Mouse (Mus musculus): ENCODE data around the gene Slc17a9. TPM values are rescaled to one million over a fixed set of nuclear protein-coding genes. Genes with fewer than 3 reads are reported as not detected.
A peak's percentile ranks its signal among the peaks of the same experiment; 100 is the strongest.
"Not testable (repeated sequence)": the region's sequence is repeated elsewhere in the genome, so short reads cannot be mapped to it uniquely, and the experiment has no call there.

The Slc17a9 gene
- polyA plus RNA-seq, 1 experiment from 2014 or later, result 0.42 TPM

DNA sequence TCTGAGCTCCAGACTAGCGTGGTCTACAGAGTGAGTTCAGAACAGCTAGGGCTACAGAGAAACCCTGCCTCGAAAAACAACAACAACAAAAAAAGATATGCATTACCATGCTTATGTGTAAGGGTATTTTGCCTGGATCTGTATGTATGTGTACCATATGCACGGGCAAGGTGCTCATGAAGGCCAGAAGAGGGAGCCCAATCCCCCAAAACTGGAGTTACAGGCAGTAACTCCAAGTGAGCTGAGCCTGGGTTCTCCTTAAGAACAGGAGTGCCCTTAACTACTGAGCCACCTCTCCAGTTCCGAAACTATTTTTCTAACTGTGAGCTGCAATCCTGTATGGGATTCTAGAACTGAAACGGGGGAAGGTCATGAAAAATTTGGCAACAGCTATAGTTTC, 19.1 kb upstream of the Slc17a9 start:
- ATAC-seq (ENCODE audit: insufficient read depth, low FRiP score, low TSS enrichment) (no peak), DNase-seq (ENCODE audit: low spot score) (no peak)
- H3K4me3 ChIP-seq (ENCODE audit: low read depth, low read length), result no peak overlapping the region
- 94% methylated on average over 5 of the region's 5 CpGs for WGBS
- H3K4me2 ChIP-seq (ENCODE audit: low read depth), result no peak overlapping the region
- no peak overlapping the region for H3K27ac ChIP-seq (ENCODE audit: low read depth, low read length)
- H3K9me3 ChIP-seq (ENCODE audit: control insufficient read depth, low read length), result no peaks in the 10 kb centered on the region
- H3K36me3 ChIP-seq (ENCODE audit: control insufficient read depth, insufficient read depth, low read length), result no peaks in the 10 kb centered on the region
- H3K27me3 ChIP-seq (ENCODE audit: control insufficient read depth, insufficient read depth, low read length), result no peaks in the 10 kb centered on the region
- no peak overlapping the region for H3K9ac ChIP-seq (ENCODE audit: low read length)
- peaks cover 9% of the 10 kb centered on the region for H3K4me1 ChIP-seq (ENCODE audit: control insufficient read depth, insufficient read depth, low read length)

- Histone ChIP-seq H3K27ac (ENCODE audit: low read depth, low read length) (peak overlapping the region; percentile 63; the same call in 1 of the 2 replicates), H3K4me2 (ENCODE audit: low read depth) (peak overlapping the region; percentile 76), H3K9me3 (ENCODE audit: control insufficient read depth, low read length) (no peaks in the 10 kb centered on the region), H3K4me3 (ENCODE audit: low read depth, low read length) (peak overlapping the region; percentile 100), H3K9ac (ENCODE audit: low read length) (peak overlapping the region; percentile 98), H3K36me3 (ENCODE audit: control insufficient read depth, insufficient read depth, low read length) (no peaks in the 10 kb centered on the region), H3K27me3 (ENCODE audit: control insufficient read depth, insufficient read depth, low read length) (no peaks in the 10 kb centered on the region), H3K4me1 (ENCODE audit: control insufficient read depth, insufficient read depth, low read length) (peaks cover 8% of the 10 kb centered on the region)
- DNase-seq (ENCODE audit: low spot score), result no peak
- peak; percentile 46 for ATAC-seq (ENCODE audit: insufficient read depth, low FRiP score, low TSS enrichment)
- WGBS, result under 1% methylated on average over 39 of the region's 39 CpGs
Measured at GRCm38 (mm10) chr2:180709023-180709922, 15.8 kb upstream of the Slc17a9 start.

DNA sequence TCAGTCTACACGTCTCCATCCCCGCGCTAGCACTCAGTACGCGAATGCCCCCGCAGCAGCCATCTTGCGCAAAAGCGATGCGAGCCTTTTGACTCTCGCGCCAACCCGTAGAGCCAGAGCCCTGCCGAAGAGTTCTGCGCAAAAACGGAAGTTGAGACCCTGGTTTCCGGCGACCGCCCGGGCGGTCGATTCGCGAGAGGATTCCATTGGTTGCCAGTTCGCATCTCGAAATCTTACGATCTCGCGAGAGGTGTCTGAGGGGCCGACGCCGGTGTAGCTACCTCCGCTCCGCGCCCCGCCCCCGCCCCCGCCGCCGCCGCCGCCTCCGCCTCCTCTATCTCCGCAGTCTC, 15.2 kb upstream of the Slc17a9 start, which contains the start of the genes Dido1 and Gid8:
Gene Dido1, minus strand, starts transcription at position 77 of the 350 bp plus-strand sequence.
Gene Gid8, plus strand, starts transcription at position 195 of the 350 bp plus-strand sequence.
- Histone ChIP-seq H3K4me3 (ENCODE audit: low read depth, low read length) (peak within 1 kb of the TSS; percentile 100), H3K9me3 (ENCODE audit: control insufficient read depth, low read length) (no peaks in the 10 kb centered on the region), H3K27ac (ENCODE audit: low read depth, low read length) (peak within 1 kb of the TSS; percentile 63), H3K4me1 (ENCODE audit: control insufficient read depth, insufficient read depth, low read length) (peaks cover 8% of the 10 kb centered on the region), H3K9ac (ENCODE audit: low read length) (peak within 1 kb of the TSS; percentile 98), H3K27me3 (ENCODE audit: control insufficient read depth, insufficient read depth, low read length) (no peaks in the 10 kb centered on the region), H3K36me3 (ENCODE audit: control insufficient read depth, insufficient read depth, low read length) (no peaks in the 10 kb centered on the region), H3K4me2 (ENCODE audit: low read depth) (peak within 1 kb of the TSS; percentile 76)
- peak; percentile 93 for ATAC-seq (ENCODE audit: insufficient read depth, low FRiP score, low TSS enrichment)
- peak; percentile 96 for DNase-seq (ENCODE audit: low spot score)
- under 1% methylated on average over 41 of the region's 43 CpGs for WGBS

DNA sequence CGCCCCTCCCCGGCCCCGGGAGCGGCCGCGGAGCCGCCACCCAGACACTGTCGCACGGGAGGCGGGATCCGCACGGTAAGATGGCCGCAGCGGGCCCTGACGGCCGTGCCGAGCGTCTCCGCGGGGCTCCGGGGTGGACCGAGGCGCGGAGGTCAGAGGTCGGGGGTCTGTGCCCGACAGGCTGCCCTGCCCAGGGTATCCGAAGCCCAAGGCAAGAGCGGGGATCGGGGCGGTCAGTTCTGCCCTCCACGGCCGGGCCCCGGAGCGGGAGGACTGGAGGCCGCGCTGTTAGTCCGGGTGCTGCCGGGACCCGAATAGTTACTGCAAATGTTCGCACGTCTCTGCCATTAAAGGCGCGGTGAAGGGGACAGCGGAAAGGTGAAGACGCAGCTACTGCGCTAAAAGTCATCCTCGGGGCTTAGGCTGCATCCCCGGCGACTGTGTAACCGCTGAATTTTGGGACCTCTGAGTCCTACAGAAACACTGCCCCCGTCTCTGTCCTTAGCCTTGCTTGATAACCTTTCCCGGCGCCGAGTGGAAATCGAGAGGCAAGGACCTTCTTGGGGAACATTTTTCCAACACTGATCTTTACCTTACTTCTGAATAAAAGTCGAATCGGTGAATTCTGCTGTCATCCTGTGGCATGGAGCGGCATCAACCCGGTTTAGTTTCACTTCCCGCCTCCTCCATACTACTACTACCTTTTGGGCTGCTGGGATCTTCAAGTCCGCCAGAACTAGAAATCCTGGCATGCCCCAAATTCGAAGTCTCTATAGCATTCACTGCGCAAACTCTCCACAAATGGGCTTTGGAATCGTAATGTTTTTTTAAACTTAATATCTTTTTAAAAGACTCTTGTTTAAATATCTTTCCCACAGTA, 14.5 kb upstream of the Slc17a9 start:
- Histone ChIP-seq H3K4me3 (ENCODE audit: low read depth, low read length) (peak overlapping the region; percentile 100), H3K9me3 (ENCODE audit: control insufficient read depth, low read length) (no peaks in the 10 kb centered on the region), H3K9ac (ENCODE audit: low read length) (peak overlapping the region; percentile 98), H3K4me2 (ENCODE audit: low read depth) (peak overlapping the region; percentile 63), H3K36me3 (ENCODE audit: control insufficient read depth, insufficient read depth, low read length) (no peaks in the 10 kb centered on the region), H3K27ac (ENCODE audit: low read depth, low read length) (peak overlapping the region; percentile 51), H3K27me3 (ENCODE audit: control insufficient read depth, insufficient read depth, low read length) (no peaks in the 10 kb centered on the region), H3K4me1 (ENCODE audit: control insufficient read depth, insufficient read depth, low read length) (peaks cover 8% of the 10 kb centered on the region)
- DNase-seq (ENCODE audit: low spot score) (no peak), ATAC-seq (ENCODE audit: insufficient read depth, low FRiP score, low TSS enrichment) (peak; percentile 62; the same call in 1 of the 2 replicates)
- WGBS, result 2% methylated on average over 63 of the region's 64 CpGs

GRCm38 (mm10) chr2:180711527-180711926, 13.5 kb upstream of the Slc17a9 start:
- Histone ChIP-seq H3K9ac (ENCODE audit: low read length) (no peak overlapping the region), H3K9me3 (ENCODE audit: control insufficient read depth, low read length) (no peaks in the 10 kb centered on the region), H3K27ac (ENCODE audit: low read depth, low read length) (no peak overlapping the region), H3K4me3 (ENCODE audit: low read depth, low read length) (peak overlapping the region; percentile 100), H3K27me3 (ENCODE audit: control insufficient read depth, insufficient read depth, low read length) (no peaks in the 10 kb centered on the region), H3K4me2 (ENCODE audit: low read depth) (no peak overlapping the region), H3K36me3 (ENCODE audit: control insufficient read depth, insufficient read depth, low read length) (no peaks in the 10 kb centered on the region), H3K4me1 (ENCODE audit: control insufficient read depth, insufficient read depth, low read length) (peaks cover 8% of the 10 kb centered on the region)
- WGBS, result 58% methylated on average over 4 of the region's 4 CpGs
- ATAC-seq (ENCODE audit: insufficient read depth, low FRiP score, low TSS enrichment) (no peak), DNase-seq (ENCODE audit: low spot score) (no peak)

- Histone ChIP-seq H3K4me2 (ENCODE audit: low read depth) (no peak overlapping the region), H3K4me3 (ENCODE audit: low read depth, low read length) (no peak overlapping the region), H3K4me1 (ENCODE audit: control insufficient read depth, insufficient read depth, low read length) (peaks cover 8% of the 10 kb centered on the region), H3K36me3 (ENCODE audit: control insufficient read depth, insufficient read depth, low read length) (peaks cover 2% of the 10 kb centered on the region; the same call in 1 of the 2 replicates), H3K27ac (ENCODE audit: low read depth, low read length) (no peak overlapping the region), H3K9ac (ENCODE audit: low read length) (no peak overlapping the region), H3K9me3 (ENCODE audit: control insufficient read depth, low read length) (no peaks in the 10 kb centered on the region), H3K27me3 (ENCODE audit: control insufficient read depth, insufficient read depth, low read length) (no peaks in the 10 kb centered on the region)
- no peak for DNase-seq (ENCODE audit: low spot score)
- WGBS, result 96% methylated on average over 5 of the region's 5 CpGs
- no peak for ATAC-seq (ENCODE audit: insufficient read depth, low FRiP score, low TSS enrichment)
Measured at GRCm38 (mm10) chr2:180712037-180712689, 12.9 kb upstream of the Slc17a9 start.

DNA sequence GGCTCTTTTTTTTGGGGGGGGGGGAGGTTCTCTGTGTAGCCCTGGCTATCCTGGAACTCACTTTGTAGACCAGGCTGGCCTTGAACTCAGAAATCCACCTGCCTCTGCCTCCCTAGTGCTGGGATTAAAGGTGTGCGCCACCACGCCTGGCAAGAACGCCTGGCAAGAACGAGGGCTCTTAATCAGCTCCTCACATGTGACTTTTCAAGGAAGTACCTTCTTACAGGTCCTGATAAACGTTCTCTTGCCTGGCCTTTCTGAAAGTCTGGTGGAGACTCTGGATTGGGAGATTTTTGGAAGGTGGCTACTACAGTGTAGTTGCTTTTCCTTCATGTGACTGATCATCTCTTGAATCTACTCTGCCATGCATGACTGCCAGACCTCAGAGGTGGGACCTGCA, 2.3 kb upstream of the Slc17a9 start:
- H3K9me3 ChIP-seq (ENCODE audit: control insufficient read depth, low read length); H3K4me2 ChIP-seq (ENCODE audit: low read depth); H3K27me3 ChIP-seq (ENCODE audit: control insufficient read depth, insufficient read depth, low read length); ATAC-seq (ENCODE audit: insufficient read depth, low FRiP score, low TSS enrichment); H3K27ac ChIP-seq (ENCODE audit: low read depth, low read length); DNase-seq (ENCODE audit: low spot score); H3K4me3 ChIP-seq (ENCODE audit: low read depth, low read length); H3K9ac ChIP-seq (ENCODE audit: low read length); H3K4me1 ChIP-seq (ENCODE audit: control insufficient read depth, insufficient read depth, low read length): not testable (repeated sequence)
- 92% methylated on average over 5 of the region's 5 CpGs for WGBS
- H3K36me3 ChIP-seq (ENCODE audit: control insufficient read depth, insufficient read depth, low read length), result peaks cover 13% of the 10 kb centered on the region

- H3K27ac ChIP-seq (ENCODE audit: low read depth, low read length), result no peak overlapping the region
- H3K36me3 ChIP-seq (ENCODE audit: control insufficient read depth, insufficient read depth, low read length), result peaks cover 11% of the 10 kb centered on the region
- DNase-seq (ENCODE audit: low spot score) (no peak), ATAC-seq (ENCODE audit: insufficient read depth, low FRiP score, low TSS enrichment) (no peak)
- H3K27me3 ChIP-seq (ENCODE audit: control insufficient read depth, insufficient read depth, low read length), result no peaks in the 10 kb centered on the region
- H3K9ac ChIP-seq (ENCODE audit: low read length), result no peak overlapping the region
- no peak overlapping the region for H3K4me3 ChIP-seq (ENCODE audit: low read depth, low read length)
- no peaks in the 10 kb centered on the region for H3K9me3 ChIP-seq (ENCODE audit: control insufficient read depth, low read length)
- no peaks in the 10 kb centered on the region for H3K4me1 ChIP-seq (ENCODE audit: control insufficient read depth, insufficient read depth, low read length)
- WGBS, result 60% methylated on average over 2 of the region's 2 CpGs
- no peak overlapping the region for H3K4me2 ChIP-seq (ENCODE audit: low read depth)
Measured at GRCm38 (mm10) chr2:180723865-180724264, 1.2 kb upstream of the Slc17a9 start.
